Mouse (Mus musculus) intestine, embryonic 14.5 days (tissue): ENCODE measurements around the gene Vmn1r220. TPM values are rescaled to one million over a fixed set of nuclear protein-coding genes. Genes with fewer than 3 reads are reported as not detected.

Experiments used
- ATAC-seq: fragments of 200-750 bp; cut with Nextera tagmentation; replicated peaks from 2 replicates; pipeline ENCODE4 v1.8.0; 2017; ENCODE audit warnings: low read depth, moderate number of reproducible peaks, moderate TSS enrichment, moderate library complexity; ENCODE audit not compliant: low FRiP score, low TSS enrichment
- DNase-seq: peaks from one replicate; pipeline ENCODE4 v3.0.0-alpha.2; 2018; ENCODE audit warnings: low spot score
- H3K27ac ChIP-seq: fragments of 300-500 bp; sonication (generic); 2 replicates; pipeline ENCODE4 v1.5.1; 2014; ENCODE audit warnings: low read depth, mild to moderate bottlenecking, control low read depth
- H3K27me3 ChIP-seq: fragments of 300-500 bp; sonication (generic); replicated peaks from 2 replicates; pipeline ENCODE4 v1.6.1; 2014; ENCODE audit warnings: low read length, control low read depth; ENCODE audit not compliant: control insufficient read depth, insufficient read depth
- H3K36me3 ChIP-seq: fragments of 300-500 bp; sonication (generic); 2 replicates; pipeline ENCODE4 v1.6.1; 2014; ENCODE audit warnings: low read length, control low read depth; ENCODE audit not compliant: control insufficient read depth, insufficient read depth
- H3K4me1 ChIP-seq: fragments of 300-500 bp; sonication (generic); replicated peaks from 2 replicates; pipeline ENCODE4 v1.6.1; 2014; ENCODE audit warnings: low read length, control low read depth, mixed read lengths; ENCODE audit not compliant: control insufficient read depth, insufficient read depth
- H3K4me2 ChIP-seq: fragments of 300-500 bp; sonication (generic); 2 replicates; pipeline ENCODE4 v1.6.1; 2014; ENCODE audit warnings: low read length
- H3K4me3 ChIP-seq: fragments of 300-500 bp; sonication (generic); 2 replicates; pipeline ENCODE4 v1.5.1; 2014; ENCODE audit warnings: low read depth, low read length, control low read depth, mixed read lengths
- H3K9ac ChIP-seq: fragments of 300-500 bp; sonication (generic); 2 replicates; pipeline ENCODE4 v1.6.1; 2014; ENCODE audit warnings: mild to moderate bottlenecking, low read length
- H3K9me3 ChIP-seq: fragments of 300-500 bp; sonication (generic); 2 replicates; pipeline ENCODE4 v1.6.1; 2016; ENCODE audit warnings: low read length, control low read depth; ENCODE audit not compliant: control insufficient read depth
- WGBS: fragments of 180-500 bp; shearing (Covaris S2); extraction: QIAGEN DNeasy Blood & Tissue Kit; methylation state at CpG from one replicate; pipeline ENCODE4 v1.1.7; 2014; 5-methylcytosine and 5-hydroxymethylcytosine counted together
- polyA plus RNA-seq: library from polyadenylated mRNA; unstranded; fragments of >200 nt; fragmentation: Nextera tagmentation; extraction: Ambion mirVana; gene quantifications from 2 replicates; pipeline ENCODE4 v1.2.1, GENCODE M21; 2014

The Vmn1r220 gene
- polyA plus RNA-seq, 1 experiment from 2014 or later: not detected

- DNase-seq (no peak), ATAC-seq (no peak)
- H3K9me3 ChIP-seq: no peaks in the 10 kb centered on the region
- no peaks in the 10 kb centered on the region for H3K27me3 ChIP-seq
- no peak within 1 kb of the TSS for H3K4me2 ChIP-seq
- H3K4me1 ChIP-seq: no peaks in the 10 kb centered on the region
- WGBS: 65% methylated on average over 3 of the region's 3 CpGs
- H3K4me3 ChIP-seq: no peak within 1 kb of the TSS
- no peaks in the 10 kb centered on the region for H3K36me3 ChIP-seq
- no peak within 1 kb of the TSS for H3K9ac ChIP-seq
- H3K27ac ChIP-seq: no peak within 1 kb of the TSS
Measured at GRCm38 (mm10) chr13:23133099-23133498, 54.7 kb downstream of the Vmn1r220 start, which contains the start of gene Vmn1r218. Gene Vmn1r218, plus strand, starts transcription at chr13:23133155.

Other genes starting within 250 kb of the Vmn1r220 start
- not detected in 2 replicates for gene Vmn1r213, start 180.3 kb downstream of the Vmn1r220 start, polyA plus RNA-seq
- gene Vmn1r214, start 157.6 kb downstream of the Vmn1r220 start, polyA plus RNA-seq: not detected in 2 replicates
- gene Vmn1r215, start 120.0 kb downstream of the Vmn1r220 start, polyA plus RNA-seq: not detected in 2 replicates
- gene Vmn1r217, start 69.7 kb downstream of the Vmn1r220 start, polyA plus RNA-seq: not detected in 2 replicates
- not detected in 2 replicates for gene Vmn1r218, start 54.8 kb downstream of the Vmn1r220 start, polyA plus RNA-seq
- gene Vmn1r219, start 28.7 kb downstream of the Vmn1r220 start, polyA plus RNA-seq: 0.03 TPM in 1 of 2 replicates, not detected in the other
- not detected in 2 replicates for gene Vmn1r221, start 26.2 kb upstream of the Vmn1r220 start, polyA plus RNA-seq
- not detected in 2 replicates for gene Vmn1r222, start 48.0 kb upstream of the Vmn1r220 start, polyA plus RNA-seq
- gene Vmn1r223, start 59.2 kb upstream of the Vmn1r220 start, polyA plus RNA-seq: not detected in 2 replicates
- gene Zfp322a, start 181.2 kb upstream of the Vmn1r220 start, polyA plus RNA-seq: 39.5 and 49.8 TPM in 2 replicates
- gene Abt1, start 235.9 kb upstream of the Vmn1r220 start, polyA plus RNA-seq: 11.9 and 13.8 TPM in 2 replicates